Mouse (Mus musculus) hindbrain, embryonic 15.5 days (tissue): ENCODE data around the gene Ybx1. TPM values are rescaled to one million over a fixed set of nuclear protein-coding genes. Genes with fewer than 3 reads are reported as not detected.
"Not testable (repeated sequence)": the region's sequence is repeated elsewhere in the genome, so short reads cannot be mapped to it uniquely, and the experiment has no call there.

Source experiments
- ATAC-seq: fragments of 200-750 bp; cut with Nextera tagmentation; 2 replicates; pipeline ENCODE4 v1.8.0; 2017; ENCODE audit warnings: low read depth, moderate number of reproducible peaks, moderate TSS enrichment; ENCODE audit not compliant: low FRiP score
- H3K27ac ChIP-seq: fragments of 300-500 bp; sonication (generic); replicated peaks from 2 replicates; pipeline ENCODE4 v1.5.1; 2015; ENCODE audit warnings: mild to moderate bottlenecking, inconsistent platforms
- H3K27me3 ChIP-seq: fragments of 300-500 bp; sonication (generic); 2 replicates; pipeline ENCODE4 v1.6.1; 2015; ENCODE audit warnings: control low read depth, inconsistent platforms
- H3K36me3 ChIP-seq: fragments of 300-500 bp; sonication (generic); 2 replicates; pipeline ENCODE4 v1.6.1; 2015; ENCODE audit warnings: control low read depth, inconsistent platforms
- H3K4me1 ChIP-seq: fragments of 300-500 bp; sonication (generic); replicated peaks from 2 replicates; pipeline ENCODE4 v1.6.1; 2015; ENCODE audit warnings: control low read depth, inconsistent platforms
- H3K4me2 ChIP-seq: fragments of 300-500 bp; sonication (generic); 2 replicates; pipeline ENCODE4 v1.6.1; 2015; ENCODE audit warnings: moderate library complexity, mild to moderate bottlenecking, inconsistent platforms
- H3K4me3 ChIP-seq: fragments of 300-500 bp; sonication (generic); 2 replicates; pipeline ENCODE4 v1.5.1; 2015; ENCODE audit warnings: mild to moderate bottlenecking, inconsistent platforms
- H3K9ac ChIP-seq: fragments of 300-500 bp; sonication (generic); 2 replicates; pipeline ENCODE4 v1.6.1; 2015; ENCODE audit warnings: inconsistent platforms
- H3K9me3 ChIP-seq: fragments of 300-500 bp; sonication (generic); 2 replicates; pipeline ENCODE4 v1.6.1; 2016; ENCODE audit warnings: control low read depth, inconsistent platforms
- WGBS: fragments of 180-500 bp; shearing (Covaris S2); methylation state at CpG from one replicate; pipeline ENCODE4 v1.1.7; 2015; 5-methylcytosine and 5-hydroxymethylcytosine counted together
- polyA plus RNA-seq: library from polyadenylated mRNA; unstranded; fragments of >200 nt; fragmentation: Nextera tagmentation; extraction: Ambion mirVana; gene quantifications from 2 replicates; pipeline ENCODE4 v1.2.1, GENCODE M21; 2015

Ybx1 gene
- polyA plus RNA-seq, 1 experiment from 2014 or later, result 932 TPM

- H3K27ac ChIP-seq, result no peak overlapping the region
- no peak for ATAC-seq
- no peak overlapping the region for H3K4me3 ChIP-seq
- H3K36me3 ChIP-seq, result no peaks in the 10 kb centered on the region
- no peak overlapping the region for H3K9ac ChIP-seq
- 92% methylated on average over 2 of the region's 2 CpGs for WGBS
- H3K4me1 ChIP-seq, result peaks cover 10% of the 10 kb centered on the region
- H3K9me3 ChIP-seq, result no peaks in the 10 kb centered on the region
- H3K27me3 ChIP-seq, result no peaks in the 10 kb centered on the region
- no peak overlapping the region for H3K4me2 ChIP-seq
Observed at GRCm38 (mm10) chr4:119297361-119297760, 3.0 kb upstream of the Ybx1 start.

GRCm38 (mm10) chr4:119295134-119295453, 690 bp upstream of the Ybx1 start:
- Histone ChIP-seq H3K27ac (peak overlapping the region; percentile 97), H3K9me3 (no peaks in the 10 kb centered on the region), H3K4me2 (peak overlapping the region; percentile 59), H3K27me3 (no peaks in the 10 kb centered on the region), H3K4me1 (peaks cover 31% of the 10 kb centered on the region), H3K9ac (peak overlapping the region; percentile 92), H3K4me3 (peak overlapping the region; percentile 79), H3K36me3 (no peaks in the 10 kb centered on the region)
- ATAC-seq, result no peak
- 6% methylated on average over 6 of the region's 6 CpGs for WGBS

DNA sequence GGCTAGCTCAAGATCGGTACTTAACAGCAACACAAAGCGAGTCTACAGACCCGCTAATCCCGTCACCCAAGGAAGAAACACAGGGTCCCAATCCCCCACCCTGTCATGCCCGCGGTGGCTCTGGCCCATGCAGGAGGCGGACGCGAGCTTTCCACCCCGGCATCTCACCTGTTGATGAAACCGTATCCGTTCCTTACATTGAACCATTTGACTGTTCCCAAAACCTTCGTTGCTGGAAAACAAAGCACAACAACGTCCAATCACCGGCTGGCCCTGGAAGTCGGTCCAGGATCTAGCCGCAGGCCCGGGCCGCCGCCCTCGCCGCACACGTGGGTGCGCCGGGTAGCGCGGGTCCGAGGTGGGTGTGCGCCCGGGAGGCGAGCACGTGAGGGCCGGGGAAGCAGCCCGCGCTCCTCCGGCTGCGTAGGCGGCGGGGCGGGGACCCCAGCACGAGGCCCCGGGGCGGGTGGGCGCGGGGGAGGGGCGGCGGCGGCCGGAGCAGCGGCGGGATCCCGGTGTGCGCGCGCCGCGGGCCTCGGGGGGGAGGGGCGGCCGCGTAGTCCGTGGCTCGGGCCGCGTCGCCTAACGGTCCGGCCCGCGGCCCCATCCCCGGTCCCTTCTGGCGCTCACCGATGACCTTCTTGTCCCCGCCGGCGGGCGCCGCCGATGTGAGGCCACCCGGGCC, 688 bp downstream of the Ybx1 start:
- Histone ChIP-seq H3K9me3 (no peaks in the 10 kb centered on the region), H3K36me3 (no peaks in the 10 kb centered on the region), H3K9ac (peak overlapping the region; percentile 92), H3K27me3 (no peaks in the 10 kb centered on the region), H3K4me3 (peak overlapping the region; percentile 79), H3K4me2 (peak overlapping the region; percentile 71), H3K27ac (peak overlapping the region; percentile 91), H3K4me1 (peaks cover 38% of the 10 kb centered on the region)
- WGBS, result under 1% methylated on average over 44 of the region's 80 CpGs
- ATAC-seq, result no peak

DNA sequence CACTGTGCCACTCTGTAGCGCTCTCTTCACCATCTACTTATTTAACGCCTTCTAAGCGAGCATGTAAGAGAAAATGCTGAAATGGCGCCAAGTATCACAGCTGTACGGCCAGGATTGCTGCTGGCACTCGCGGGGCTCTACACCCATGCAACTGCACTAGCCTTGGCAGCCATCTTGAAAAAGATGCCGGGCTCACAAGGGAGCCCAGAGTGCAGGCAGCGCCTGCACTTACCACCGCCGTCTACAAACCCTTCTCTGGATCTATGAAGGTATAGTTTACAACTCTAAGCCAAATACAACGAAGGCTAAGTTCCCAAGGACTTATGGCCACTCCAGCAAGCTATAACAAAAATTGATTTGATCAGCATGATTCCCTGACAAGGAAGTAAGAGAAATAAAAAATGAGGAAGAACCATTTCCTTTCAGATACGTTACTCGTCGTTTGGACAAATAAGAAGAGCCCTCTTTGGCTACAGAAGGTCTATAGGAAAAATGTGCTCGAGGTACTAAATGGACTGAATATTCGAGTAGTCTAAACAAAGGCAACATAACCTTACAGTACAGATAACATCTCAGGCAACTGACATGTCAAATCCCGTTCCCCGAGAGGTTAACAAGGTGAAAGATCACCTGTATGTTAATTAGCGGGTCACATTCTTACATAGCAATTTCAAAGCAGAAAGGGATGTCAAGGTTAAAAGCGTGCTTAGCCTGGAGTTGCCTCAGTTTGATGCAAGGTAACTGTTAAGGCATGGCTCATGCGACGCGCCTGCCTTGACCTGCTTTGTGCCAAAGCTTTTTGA, 1.4 kb downstream of the Ybx1 start:
- Histone ChIP-seq H3K27ac (peak overlapping the region; percentile 91), H3K36me3 (no peaks in the 10 kb centered on the region), H3K9me3 (no peaks in the 10 kb centered on the region), H3K4me2 (peak overlapping the region; percentile 71), H3K4me1 (peaks cover 42% of the 10 kb centered on the region), H3K4me3 (peak overlapping the region; percentile 79), H3K9ac (peak overlapping the region; percentile 92), H3K27me3 (no peaks in the 10 kb centered on the region)
- WGBS, result under 1% methylated on average over 24 of the region's 24 CpGs
- no peak for ATAC-seq

DNA sequence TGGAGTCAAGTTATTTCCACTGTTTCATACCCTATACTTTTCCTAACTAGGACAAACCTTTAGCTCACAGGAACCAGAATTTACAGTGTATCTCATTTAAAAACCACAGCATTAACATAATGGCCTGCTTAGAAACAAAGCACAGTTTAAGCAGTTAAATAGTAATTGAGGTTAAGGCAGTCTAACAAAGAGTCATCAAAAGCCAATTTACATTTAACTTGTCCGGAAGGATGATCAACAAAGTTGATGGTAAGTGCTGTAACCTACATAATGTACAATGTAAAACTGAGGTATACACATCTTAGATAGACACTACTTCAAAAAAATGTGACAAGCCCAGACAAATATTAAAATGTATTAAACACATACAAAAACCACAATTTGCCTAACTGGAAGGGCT, 2.5 kb downstream of the Ybx1 start:
- 76% methylated on average over 1 of the region's 1 CpGs for WGBS
- peaks cover 49% of the 10 kb centered on the region for H3K4me1 ChIP-seq
- H3K9me3 ChIP-seq, result no peaks in the 10 kb centered on the region
- H3K27me3 ChIP-seq, result no peaks in the 10 kb centered on the region
- H3K36me3 ChIP-seq, result no peaks in the 10 kb centered on the region
- ATAC-seq, result no peak
- peak overlapping the region; percentile 92 for H3K9ac ChIP-seq
- H3K27ac ChIP-seq, result no peak overlapping the region
- H3K4me2 ChIP-seq, result peak overlapping the region; percentile 71
- peak overlapping the region; percentile 79 for H3K4me3 ChIP-seq

GRCm38 (mm10) chr4:119285336-119285735, 9.1 kb downstream of the Ybx1 start:
- no peaks in the 10 kb centered on the region for H3K9me3 ChIP-seq
- no peak overlapping the region for H3K4me3 ChIP-seq
- peaks cover 38% of the 10 kb centered on the region for H3K36me3 ChIP-seq
- 82% methylated on average over 2 of the region's 2 CpGs for WGBS
- H3K9ac ChIP-seq, result no peak overlapping the region
- H3K27me3 ChIP-seq, result no peaks in the 10 kb centered on the region
- H3K4me2 ChIP-seq, result no peak overlapping the region
- ATAC-seq, result no peak
- H3K4me1 ChIP-seq, result peaks cover 20% of the 10 kb centered on the region
- H3K27ac ChIP-seq, result no peak overlapping the region

- no peak overlapping the region for H3K4me3 ChIP-seq
- H3K36me3 ChIP-seq, result peaks cover 42% of the 10 kb centered on the region
- H3K27me3 ChIP-seq, result no peaks in the 10 kb centered on the region
- peaks cover 16% of the 10 kb centered on the region for H3K4me1 ChIP-seq
- no peak overlapping the region for H3K27ac ChIP-seq
- ATAC-seq, result no peak
- 91% methylated on average over 1 of the region's 1 CpGs for WGBS
- no peaks in the 10 kb centered on the region for H3K9me3 ChIP-seq
- H3K9ac ChIP-seq, result no peak overlapping the region
- no peak overlapping the region for H3K4me2 ChIP-seq
Observed at GRCm38 (mm10) chr4:119284861-119285260, 9.5 kb downstream of the Ybx1 start.

DNA sequence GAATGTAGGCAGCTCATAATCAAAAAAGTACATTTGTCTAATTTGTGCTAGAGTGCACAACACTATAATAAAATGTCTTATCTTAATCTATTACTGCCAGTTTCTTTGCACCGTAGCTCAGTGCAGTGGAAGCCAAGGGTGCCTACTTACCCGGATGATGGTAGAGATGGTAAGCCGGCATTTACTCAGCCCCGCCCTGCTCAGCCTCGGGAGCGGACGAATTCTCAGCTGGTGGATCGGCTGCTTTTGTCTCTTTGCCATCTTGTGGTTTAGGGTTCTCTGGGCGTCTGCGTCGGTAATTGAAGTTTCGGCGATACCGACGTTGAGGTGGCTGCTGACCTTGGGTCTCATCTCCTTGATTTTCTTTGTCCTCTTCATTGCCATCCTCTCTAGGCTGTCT, 15.6 kb downstream of the Ybx1 start:
- H3K36me3 ChIP-seq, result peaks cover 77% of the 10 kb centered on the region
- WGBS, result 89% methylated on average over 15 of the region's 15 CpGs
- not testable (repeated sequence) for H3K4me2 ChIP-seq, H3K27me3 ChIP-seq, H3K4me3 ChIP-seq, H3K9me3 ChIP-seq, H3K4me1 ChIP-seq, H3K27ac ChIP-seq, H3K9ac ChIP-seq, ATAC-seq

DNA sequence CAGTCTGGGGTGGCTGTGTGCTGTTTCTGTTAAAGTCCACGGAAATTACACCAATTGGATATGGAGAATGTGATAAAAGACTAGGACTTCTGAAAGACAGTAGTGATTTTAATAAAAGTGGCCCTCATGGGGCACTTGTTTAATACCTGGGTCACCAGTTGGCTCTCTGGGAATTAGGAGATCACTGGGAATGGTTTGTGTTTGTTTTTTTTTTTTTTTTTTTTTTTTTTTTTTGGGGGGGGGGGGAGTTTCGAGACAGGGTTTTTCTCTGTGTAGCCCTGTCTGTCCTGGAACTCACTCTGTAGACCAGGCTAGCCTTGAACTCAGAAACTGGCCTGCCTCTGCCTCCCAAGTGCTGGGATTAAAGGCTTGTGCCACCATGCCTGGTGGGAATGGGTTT, 18.7 kb downstream of the Ybx1 start:
- H3K4me2 ChIP-seq, result no peak overlapping the region
- H3K27me3 ChIP-seq, result no peaks in the 10 kb centered on the region
- peaks cover 79% of the 10 kb centered on the region for H3K36me3 ChIP-seq
- H3K9me3 ChIP-seq, result no peaks in the 10 kb centered on the region
- ATAC-seq, result no peak
- peak overlapping the region; percentile 34; the same call in 1 of the 2 replicates for H3K27ac ChIP-seq
- H3K9ac ChIP-seq, result no peak overlapping the region
- whole genome bisulfite sequencing, result 93% methylated on average over 1 of the region's 2 CpGs
- H3K4me1 ChIP-seq, result no peaks in the 10 kb centered on the region
- H3K4me3 ChIP-seq, result no peak overlapping the region

DNA sequence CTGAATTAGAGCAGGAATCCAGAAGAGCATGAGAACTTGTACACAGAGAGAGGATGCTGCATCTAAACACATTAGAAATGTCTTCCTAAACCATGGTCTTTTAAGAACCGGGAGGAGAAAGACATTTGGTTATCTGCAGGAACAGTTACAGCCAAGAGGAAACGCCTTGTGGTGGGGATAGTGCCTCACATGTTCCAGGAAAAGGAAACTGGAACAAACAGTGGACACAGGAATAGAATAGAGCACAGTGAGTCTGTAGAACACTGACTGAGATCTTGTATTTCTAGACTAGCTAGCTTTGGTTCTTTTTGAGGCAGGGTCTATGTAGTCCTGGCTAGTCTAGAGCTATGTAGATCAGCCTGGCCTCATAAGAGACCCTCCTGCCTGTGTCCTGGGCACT, 19.2 kb downstream of the Ybx1 start:
- no peaks in the 10 kb centered on the region for H3K27me3 ChIP-seq
- WGBS, result 92% methylated on average over 2 of the region's 2 CpGs
- H3K9ac ChIP-seq, result no peak overlapping the region
- H3K4me3 ChIP-seq, result no peak overlapping the region
- no peaks in the 10 kb centered on the region for H3K9me3 ChIP-seq
- ATAC-seq, result no peak
- no peak overlapping the region for H3K4me2 ChIP-seq
- peak overlapping the region; percentile 34; the same call in 1 of the 2 replicates for H3K27ac ChIP-seq
- H3K4me1 ChIP-seq, result no peaks in the 10 kb centered on the region
- H3K36me3 ChIP-seq, result peaks cover 80% of the 10 kb centered on the region

GRCm38 (mm10) chr4:119274627-119275026, 19.8 kb downstream of the Ybx1 start:
- Histone ChIP-seq H3K4me3 (no peak overlapping the region), H3K4me2 (no peak overlapping the region), H3K4me1 (no peaks in the 10 kb centered on the region), H3K36me3 (peaks cover 81% of the 10 kb centered on the region), H3K9me3 (no peaks in the 10 kb centered on the region), H3K27me3 (no peaks in the 10 kb centered on the region), H3K9ac (no peak overlapping the region), H3K27ac (no peak overlapping the region)
- 82% methylated on average over 1 of the region's 1 CpGs for WGBS
- no peak for ATAC-seq

DNA sequence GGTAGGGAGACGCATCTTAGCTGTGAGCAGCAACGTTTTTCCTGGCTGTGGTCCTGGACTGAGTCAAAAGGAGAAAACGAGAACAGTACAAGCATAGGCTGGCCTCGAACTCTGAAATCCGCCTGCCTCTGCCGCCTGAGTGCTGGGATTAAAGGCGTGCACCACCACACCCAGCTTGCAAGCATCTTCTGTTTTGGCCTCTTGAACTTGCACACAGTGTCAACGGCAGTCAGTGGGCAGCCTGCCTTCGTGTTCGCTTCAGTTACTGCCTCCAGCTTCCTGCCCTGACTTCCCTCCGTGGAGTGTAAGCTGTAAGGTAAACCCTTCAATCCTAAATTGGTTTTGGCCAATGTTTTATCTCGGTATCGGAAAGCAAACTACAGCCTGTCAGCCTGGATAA, 27.8 kb downstream of the Ybx1 start:
- Histone ChIP-seq H3K9ac (no peak overlapping the region), H3K4me3 (no peak overlapping the region), H3K4me2 (no peak overlapping the region), H3K9me3 (no peaks in the 10 kb centered on the region), H3K27me3 (no peaks in the 10 kb centered on the region), H3K4me1 (no peaks in the 10 kb centered on the region), H3K27ac (no peak overlapping the region), H3K36me3 (peaks cover 18% of the 10 kb centered on the region)
- ATAC-seq, result no peak
- WGBS, result 81% methylated on average over 13 of the region's 13 CpGs
